Mouse (Mus musculus) MEL (cell line): ENCODE data around the gene E130114P18Rik. TPM values are rescaled to one million over a fixed set of nuclear protein-coding genes. Genes with fewer than 3 reads are reported as not detected.

Source experiments
- DNase-seq: peaks from one replicate; pipeline ENCODE4 v3.0.0; 2011; ENCODE audit warnings: low read depth, low spot score
- H3K27ac ChIP-seq: 2 replicates; pipeline ENCODE4 v1.5.1; 2012; ENCODE audit warnings: low read depth, mild to moderate bottlenecking, control low read depth, low read length, moderate library complexity; ENCODE audit not compliant: control insufficient read depth
- H3K27me3 ChIP-seq, 2 experiments: fragments of 150-350 bp in 1 of 2; sonication (generic) in 1 of 2; 2 replicates each; pipeline ENCODE4 v1.6.1; 2012; ENCODE audit warnings: low read length in 2 of 2, mild to moderate bottlenecking in 2 of 2, improper control_type of control experiment in 1 of 2, moderate library complexity in 1 of 2; ENCODE audit not compliant: insufficient read depth in 2 of 2, control insufficient read depth in 1 of 2
- H3K36me3 ChIP-seq, 2 experiments: 2 replicates each; pipeline ENCODE4 v1.6.1; 2012 to 2014; ENCODE audit warnings: low read length in 2 of 2, improper control_type of control experiment in 1 of 2, inconsistent platforms in 1 of 2, mild to moderate bottlenecking in 1 of 2; ENCODE audit not compliant: insufficient read depth in 2 of 2, control insufficient read depth in 1 of 2
- H3K4me1 ChIP-seq, 2 experiments: fragments of 150-350 bp in 1 of 2; sonication (generic) in 1 of 2; 2 replicates each; pipeline ENCODE4 v1.6.1; 2012; ENCODE audit warnings: low read length in 2 of 2, improper control_type of control experiment in 1 of 2, mild to moderate bottlenecking in 1 of 2; ENCODE audit not compliant: insufficient read depth in 2 of 2, control insufficient read depth in 1 of 2
- H3K4me3 ChIP-seq, 2 experiments: fragments of 150-350 bp in 1 of 2; sonication (generic) in 1 of 2; 2 replicates each; pipeline ENCODE4 v1.5.1; 2012; ENCODE audit warnings: low read depth in 2 of 2, low read length in 2 of 2, mild to moderate bottlenecking in 2 of 2, moderate library complexity in 2 of 2, control low read depth in 1 of 2, improper control_type of control experiment in 1 of 2; ENCODE audit not compliant: control insufficient read depth in 1 of 2, insufficient read depth in 1 of 2
- H3K79me2 ChIP-seq: 2 replicates; pipeline ENCODE4 v1.6.1; 2012; ENCODE audit warnings: mild to moderate bottlenecking, low read length, moderate library complexity; ENCODE audit not compliant: control insufficient read depth, poor library complexity, insufficient read depth
- H3K9ac ChIP-seq: 2 replicates; pipeline ENCODE4 v1.6.1; 2012; ENCODE audit warnings: low read depth, mild to moderate bottlenecking, control low read depth, low read length, moderate library complexity; ENCODE audit not compliant: control insufficient read depth, poor library complexity, severe bottlenecking
- H3K9me3 ChIP-seq: fragments of 150-350 bp; sonication (generic); replicated peaks from 2 replicates; pipeline ENCODE4 v1.6.1; 2012; ENCODE audit warnings: mild to moderate bottlenecking, low read length, improper control_type of control experiment, moderate library complexity; ENCODE audit not compliant: insufficient read depth
- BHLHE40 ChIP-seq: IDR thresholded peaks from 2 replicates; pipeline ENCODE4 v1.6.1; 2012; ENCODE audit warnings: low read depth, mild to moderate bottlenecking, inconsistent platforms, low read length, improper control_type of control experiment, borderline replicate concordance
- CTCF ChIP-seq, 3 experiments: IDR thresholded peaks in 2 of 3; conservative IDR thresholded peaks in 1 of 3; 2 replicates each; pipeline ENCODE4 v1.5.1; 2011 to 2012; ENCODE audit warnings: low read length in 3 of 3, low read depth in 2 of 3, mild to moderate bottlenecking in 2 of 3, improper control_type of control experiment in 1 of 3, inconsistent platforms in 1 of 3, mixed read lengths in 1 of 3, moderate library complexity in 1 of 3; ENCODE audit not compliant: control insufficient read depth in 1 of 3, insufficient read depth in 1 of 3, poor library complexity in 1 of 3, severe bottlenecking in 1 of 3
- ELF1 ChIP-seq: IDR thresholded peaks from 2 replicates; pipeline ENCODE4 v1.6.1; 2014; ENCODE audit warnings: low read depth, mild to moderate bottlenecking, inconsistent platforms, low read length, improper control_type of control experiment, moderate library complexity
- HCFC1 ChIP-seq: IDR thresholded peaks from 2 replicates; pipeline ENCODE4 v1.6.1; 2012; ENCODE audit warnings: low read depth, mild to moderate bottlenecking, inconsistent platforms, low read length, improper control_type of control experiment, moderate library complexity
- NELFE ChIP-seq: IDR thresholded peaks from 2 replicates; pipeline ENCODE4 v1.6.1; 2011; ENCODE audit warnings: low read depth, low read length, improper control_type of control experiment
- NRF1 ChIP-seq: IDR thresholded peaks from 2 replicates; pipeline ENCODE4 v1.6.1; 2014; ENCODE audit warnings: low read depth, mild to moderate bottlenecking, inconsistent platforms, low read length, improper control_type of control experiment, moderate library complexity; ENCODE audit not compliant: poor library complexity, insufficient read depth, severe bottlenecking
- POLR2AphosphoS5 ChIP-seq: IDR thresholded peaks from 2 replicates; pipeline ENCODE4 v1.6.1; 2012; ENCODE audit warnings: low read depth, borderline replicate concordance, mild to moderate bottlenecking, inconsistent platforms, low read length, moderate library complexity, mixed read lengths
- RCOR1 ChIP-seq: IDR thresholded peaks from 2 replicates; pipeline ENCODE4 v1.6.1; 2012; ENCODE audit warnings: low read depth, mild to moderate bottlenecking, inconsistent platforms, low read length, improper control_type of control experiment
- SIN3A ChIP-seq: IDR thresholded peaks from 2 replicates; pipeline ENCODE4 v1.6.1; 2012; ENCODE audit warnings: low read length, improper control_type of control experiment, inconsistent platforms
- UBTF ChIP-seq: IDR thresholded peaks from 2 replicates; pipeline ENCODE4 v1.6.1; 2012; ENCODE audit warnings: low read depth, mild to moderate bottlenecking, inconsistent platforms, low read length, improper control_type of control experiment, moderate library complexity, borderline replicate concordance; ENCODE audit not compliant: insufficient read depth
- USF1 ChIP-seq: IDR thresholded peaks from 2 replicates; pipeline ENCODE4 v1.6.1; 2014; ENCODE audit warnings: low read depth, mild to moderate bottlenecking, inconsistent platforms, low read length, improper control_type of control experiment, moderate library complexity
- ZC3H11A ChIP-seq: IDR thresholded peaks from 2 replicates; pipeline ENCODE4 v1.6.1; 2012; ENCODE audit warnings: low read depth, mild to moderate bottlenecking, inconsistent platforms, low read length, improper control_type of control experiment
- ZKSCAN1 ChIP-seq: IDR thresholded peaks from 2 replicates; pipeline ENCODE4 v1.6.1; 2012; ENCODE audit warnings: low read depth, mild to moderate bottlenecking, inconsistent platforms, low read length, improper control_type of control experiment, moderate library complexity
- ZNF384 ChIP-seq: IDR thresholded peaks from 2 replicates; pipeline ENCODE4 v1.6.1; 2012; ENCODE audit warnings: low read depth, mild to moderate bottlenecking, inconsistent platforms, low read length, improper control_type of control experiment
- polyA plus RNA-seq, 2 experiments: library from polyadenylated mRNA; stranded (reverse) in 1 of 2; unstranded in 1 of 2; fragments of >175 nt in 1 of 2; fragments of >200 nt in 1 of 2; gene quantifications; 2 replicates each; pipeline versions ENCODE4 v1.2.1 to v1.2.4; 2012; ENCODE audit warnings: low replicate concordance in 2 of 2, low read depth in 1 of 2; ENCODE audit not compliant: insufficient read length in 2 of 2, insufficient read depth in 1 of 2, missing spikeins in 1 of 2
- total RNA-seq: library from RNA; depleted of rRNA; stranded (reverse); fragments of 300-350 nt; gene quantifications from 2 replicates; pipeline ENCODE4 v1.2.3, GENCODE M21; 2012

E130114P18Rik gene
- total and polyA plus RNA-seq, 3 experiments: not detected

DNA sequence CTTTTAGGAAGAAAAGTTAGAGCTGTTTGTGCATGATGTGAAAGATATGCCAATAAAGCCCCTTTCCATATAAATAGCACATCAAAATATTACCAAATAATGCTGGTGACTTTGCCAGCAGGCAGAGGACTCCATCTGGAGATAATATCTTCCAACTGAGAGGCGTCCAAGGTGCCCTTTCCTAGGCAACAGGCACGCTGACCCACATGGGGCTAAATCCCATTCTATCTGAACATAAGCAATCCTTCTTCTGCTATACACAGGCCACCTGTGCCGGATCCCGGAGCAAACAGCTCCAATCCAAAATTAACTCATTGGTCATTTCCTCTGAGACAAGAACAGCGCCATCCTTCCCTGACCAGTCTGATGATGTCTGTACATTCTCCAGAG lies 128.3 kb downstream of the E130114P18Rik start:
- Histone ChIP-seq H3K4me3 (no peak overlapping the region), H3K36me3 (peaks cover 0 to 2% of the 10 kb centered on the region in 2 experiments; a peak in 1 of 4 replicates), H3K9me3 (no peaks in the 10 kb centered on the region), H3K27ac (no peak overlapping the region), H3K27me3 (peaks cover 0 to 3% of the 10 kb centered on the region in 2 experiments; a peak in 3 of 4 replicates), H3K4me1 (peaks cover 0 to 3% of the 10 kb centered on the region in 2 experiments; a peak in 2 of 4 replicates), H3K79me2 (no peaks in the 10 kb centered on the region), H3K9ac (no peak overlapping the region)
- TF ChIP-seq NELFE (no peak), POLR2AphosphoS5 (no peak), ZC3H11A (no peak), RCOR1 (no peak), SIN3A (no peak), USF1 (no peak), CTCF (IDR thresholded peaks at IDR 0.05 in 2 of 3, conservative IDR thresholded peaks at IDR 0.05 in 1 of 3; ENCODE audit: control insufficient read depth in 1 of 3, insufficient read depth in 1 of 3, low read depth in 2 of 3, low read length in 3 of 3, poor library complexity in 1 of 3, severe bottlenecking in 1 of 3) (no peak), HCFC1 (no peak), ZKSCAN1 (no peak), ELF1 (no peak)
- DNase-seq: no peak

DNA sequence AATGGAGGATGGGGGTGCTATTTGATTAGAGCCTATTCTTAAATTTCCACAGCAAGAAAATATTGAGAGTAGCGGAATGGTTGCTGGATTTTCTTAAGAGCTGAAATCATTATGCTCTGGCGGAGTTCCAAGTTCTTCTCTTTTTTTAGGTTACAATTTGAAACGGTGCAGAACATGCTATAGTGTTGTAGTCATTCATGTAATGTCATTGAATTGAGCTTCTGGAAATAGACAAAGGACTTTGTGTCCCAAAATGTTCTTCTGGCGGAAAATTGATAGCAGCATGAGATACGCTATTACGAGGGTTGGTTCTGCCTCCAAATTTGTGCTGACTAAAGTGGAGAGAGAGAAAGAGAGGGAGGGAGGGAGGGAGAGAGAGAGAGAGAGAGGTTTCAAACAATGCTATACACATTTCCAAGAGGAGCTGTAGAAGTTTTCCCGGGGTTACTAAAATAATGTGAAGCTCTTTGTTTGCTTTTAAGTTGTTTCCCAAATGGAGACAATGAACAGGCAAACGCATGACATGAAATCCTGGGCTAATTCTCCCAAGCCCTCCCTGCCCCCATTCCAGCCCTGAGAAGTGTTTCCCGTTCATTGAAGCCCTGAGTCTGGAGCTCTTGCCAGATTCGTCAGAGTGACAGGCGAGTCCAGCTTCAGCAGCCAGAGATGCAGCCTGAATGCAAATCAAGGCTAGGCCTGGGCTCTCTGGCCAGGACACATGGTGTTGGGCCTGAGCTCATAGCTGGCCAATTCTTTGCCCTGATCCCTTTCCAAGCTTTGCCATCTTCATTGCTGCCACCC lies 128.9 kb downstream of the E130114P18Rik start:
- H3K27me3 ChIP-seq: peaks cover 0 to 3% of the 10 kb centered on the region in 2 experiments; a peak in 3 of 4 replicates
- no peaks in the 10 kb centered on the region for H3K4me1 ChIP-seq
- no peak overlapping the region for H3K9ac ChIP-seq
- no peak for DNase-seq
- no peak overlapping the region for H3K4me3 ChIP-seq
- H3K27ac ChIP-seq: no peak overlapping the region
- no peaks in the 10 kb centered on the region for H3K79me2 ChIP-seq
- TF ChIP-seq NRF1 (no peak), ZC3H11A (no peak), UBTF (no peak), BHLHE40 (no peak), ZNF384 (no peak)
- TF ChIP-seq, all 39 proteins: peak for 0
- H3K9me3 ChIP-seq: no peaks in the 10 kb centered on the region
- H3K36me3 ChIP-seq: no peaks in the 10 kb centered on the region
